Mouse (Mus musculus): ENCODE measurements around the gene Casp12.
"Not testable (repeated sequence)": the region's sequence is repeated elsewhere in the genome, so short reads cannot be mapped to it uniquely, and the experiment has no call there.

The Casp12 gene

GRCm38 (mm10) chr9:5345291-5345898, at the start of gene Casp12:
Casp12 (plus strand) TSS chr9:5345430.
- peak in 1 of 2 experiments; percentile 8 for DNase-seq

GRCm38 (mm10) chr9:5296354-5297237, 48.6 kb upstream of the Casp12 start:
- no peak for DNase-seq

GRCm38 (mm10) chr9:5298329-5299131, 46.7 kb upstream of the Casp12 start, which contains the start of gene Casp1:
Casp1 (plus strand) TSS chr9:5298517.
- peak in 1 of 2 experiments; percentile 29 for DNase-seq

- DNase-seq = no peak
Measured at GRCm38 (mm10) chr9:5299132-5299381, 46.2 kb upstream of the Casp12 start.

- DNase-seq = peak in 1 of 2 experiments; percentile 27
Measured at GRCm38 (mm10) chr9:5308561-5308960, 36.7 kb upstream of the Casp12 start, which contains the start of gene Casp4. Casp4 (plus strand) TSS chr9:5308828.

- DNase-seq = no peak
Measured at GRCm38 (mm10) chr9:5310112-5310511, 35.1 kb upstream of the Casp12 start.

- DNase-seq = no peak
Measured at GRCm38 (mm10) chr9:5311435-5311834, 33.8 kb upstream of the Casp12 start.

- no peak for DNase-seq
Measured at GRCm38 (mm10) chr9:5328204-5328603, 17.0 kb upstream of the Casp12 start.

GRCm38 (mm10) chr9:5332441-5332840, 12.8 kb upstream of the Casp12 start:
- DNase-seq = no peak

GRCm38 (mm10) chr9:5333422-5333821, 11.8 kb upstream of the Casp12 start:
- DNase-seq = no peak

GRCm38 (mm10) chr9:5343092-5343491, 2.1 kb upstream of the Casp12 start:
- DNase-seq = no peak

- DNase-seq = peak in 1 of 2 experiments; percentile 3
Measured at GRCm38 (mm10) chr9:5344090-5344489, 1.1 kb upstream of the Casp12 start.

GRCm38 (mm10) chr9:5347381-5347780, 2.2 kb downstream of the Casp12 start:
- no peak for DNase-seq

- no peak for DNase-seq
Measured at GRCm38 (mm10) chr9:5353673-5354072, 8.4 kb downstream of the Casp12 start.

GRCm38 (mm10) chr9:5356801-5357200, 11.6 kb downstream of the Casp12 start:
- no peak for DNase-seq

- DNase-seq = no peak
Measured at GRCm38 (mm10) chr9:5393561-5393960, 48.3 kb downstream of the Casp12 start.

- DNase-seq = not testable (repeated sequence)
Measured at GRCm38 (mm10) chr9:5395861-5396260, 50.6 kb downstream of the Casp12 start.

GRCm38 (mm10) chr9:5410988-5411568, 65.8 kb downstream of the Casp12 start:
- no peak for DNase-seq

- no peak for DNase-seq
Measured at GRCm38 (mm10) chr9:5412446-5413111, 67.3 kb downstream of the Casp12 start.

GRCm38 (mm10) chr9:5417871-5418270, 72.6 kb downstream of the Casp12 start:
- no peak for DNase-seq

Data from spleen, adult 18-20 months (tissue).